Mouse (Mus musculus): Measurements from ENCODE around the gene Nipal4.

DNA sequence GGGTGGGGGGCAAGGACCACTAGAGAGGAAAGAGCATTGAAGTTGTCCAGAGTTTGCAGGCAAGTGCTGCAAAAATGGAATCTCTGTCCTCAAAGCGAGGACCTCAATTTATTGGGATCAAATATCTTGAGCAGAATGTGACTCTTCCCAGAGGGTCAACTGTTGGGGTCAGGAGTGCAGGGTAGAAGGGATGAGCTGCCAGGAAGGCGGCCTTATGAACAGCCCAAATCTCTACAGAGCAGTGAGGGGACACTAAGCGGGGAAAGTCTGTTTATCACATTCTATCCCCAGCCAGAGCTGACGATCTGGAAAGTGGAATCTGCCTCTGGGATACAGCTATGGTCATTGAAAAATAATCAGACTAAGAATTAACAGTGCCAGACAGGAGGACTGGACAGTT, 27.9 kb upstream of the Nipal4 start:
- TF ChIP-seq POLR2A (IDR thresholded peaks at IDR 0.05; ENCODE audit: insufficient read depth, low read depth, low read length) (no peak), CTCF (IDR thresholded peaks at IDR 0.05) (no peak)

All from heart, adult 2 months (tissue).